Mouse (Mus musculus) ES-Bruce4 (cell line): ENCODE measurements around the gene Lrba. TPM values are rescaled to one million over a fixed set of nuclear protein-coding genes. Genes with fewer than 3 reads are reported as not detected.

Source experiments
- H3K27ac ChIP-seq: 2 replicates; pipeline ENCODE4 v1.5.1; 2012; ENCODE audit warnings: low read length, inconsistent platforms; ENCODE audit not compliant: insufficient read depth
- H3K27me3 ChIP-seq: 2 replicates; pipeline ENCODE4 v1.6.1; 2012; ENCODE audit warnings: mild to moderate bottlenecking, low read length, inconsistent platforms; ENCODE audit not compliant: control insufficient read depth, poor library complexity, insufficient read depth, severe bottlenecking
- H3K36me3 ChIP-seq: 2 replicates; pipeline ENCODE4 v1.6.1; 2012; ENCODE audit warnings: inconsistent platforms, mild to moderate bottlenecking, low read length, moderate library complexity; ENCODE audit not compliant: control insufficient read depth, poor library complexity, insufficient read depth, severe bottlenecking
- H3K4me1 ChIP-seq: one replicate; pipeline ENCODE4 v1.8.1; 2011; ENCODE audit warnings: low read length; ENCODE audit not compliant: control insufficient read depth, insufficient read depth
- H3K4me3 ChIP-seq: 2 replicates; pipeline ENCODE4 v1.5.1; 2011; ENCODE audit warnings: low read depth, mild to moderate bottlenecking, low read length
- H3K9ac ChIP-seq: 2 replicates; pipeline ENCODE4 v1.6.1; 2012; ENCODE audit warnings: low read depth, mild to moderate bottlenecking, inconsistent platforms; ENCODE audit not compliant: poor library complexity, severe bottlenecking
- H3K9me3 ChIP-seq: replicated peaks from 2 replicates; pipeline ENCODE4 v1.6.1; 2012; ENCODE audit warnings: mild to moderate bottlenecking, low read length, inconsistent platforms; ENCODE audit not compliant: control insufficient read depth, poor library complexity, insufficient read depth, severe bottlenecking
- CTCF ChIP-seq: IDR thresholded peaks from one replicate; pipeline ENCODE4 v1.8.1; 2011; ENCODE audit warnings: low read depth, low read length
- EP300 ChIP-seq: IDR thresholded peaks from 2 replicates; pipeline ENCODE4 v1.6.1; 2011; ENCODE audit warnings: low read depth, low read length; ENCODE audit not compliant: insufficient read depth
- POLR2A ChIP-seq: IDR thresholded peaks from one replicate; pipeline ENCODE4 v1.8.1; 2011; ENCODE audit warnings: low read length; ENCODE audit not compliant: insufficient read depth
- polyA plus RNA-seq: library from polyadenylated mRNA; stranded (reverse); fragments of >200 nt; gene quantifications from 2 replicates; pipeline ENCODE4 v1.2.4, GENCODE M21; 2011; ENCODE audit warnings: low read depth; ENCODE audit not compliant: missing spikeins, insufficient read depth, insufficient read length

Lrba gene
- polyA plus RNA-seq, 1 experiment: 24.5 TPM

DNA sequence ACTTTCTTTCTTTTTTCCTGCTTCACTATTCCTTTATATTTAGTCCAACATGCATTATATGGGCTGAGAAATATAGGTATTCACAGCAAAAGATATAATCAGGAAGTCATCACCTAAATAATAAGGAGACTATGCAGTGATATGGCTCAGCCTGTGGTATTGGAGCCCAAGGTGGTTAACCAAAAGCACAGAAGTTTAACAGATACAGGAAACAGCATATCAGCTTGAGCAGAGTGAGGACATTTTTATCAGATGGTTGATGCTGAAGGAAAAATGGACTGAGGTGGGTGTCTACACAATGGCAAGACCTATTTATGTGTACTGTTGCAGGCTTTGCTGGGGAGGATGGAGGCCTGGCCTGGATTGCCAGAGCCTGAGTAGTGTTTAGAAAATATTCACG, 265.5 kb downstream of the Lrba start:
- no peaks in the 10 kb centered on the region for H3K9me3 ChIP-seq
- no peaks in the 10 kb centered on the region for H3K27me3 ChIP-seq
- no peaks in the 10 kb centered on the region for H3K36me3 ChIP-seq
- no peak overlapping the region for H3K4me3 ChIP-seq
- no peak overlapping the region for H3K27ac ChIP-seq
- H3K9ac ChIP-seq: no peak overlapping the region
- H3K4me1 ChIP-seq: no peaks in the 10 kb centered on the region
- TF ChIP-seq POLR2A (no peak), EP300 (no peak), CTCF (no peak)

- H3K4me1 ChIP-seq: no peaks in the 10 kb centered on the region
- H3K27me3 ChIP-seq: no peaks in the 10 kb centered on the region
- H3K27ac ChIP-seq: no peak overlapping the region
- H3K36me3 ChIP-seq: no peaks in the 10 kb centered on the region
- no peaks in the 10 kb centered on the region for H3K9me3 ChIP-seq
- no peak overlapping the region for H3K9ac ChIP-seq
- TF ChIP-seq CTCF: no peak
- no peak for TF ChIP-seq POLR2A
- no peak for TF ChIP-seq EP300
- H3K4me3 ChIP-seq: no peak overlapping the region
Measured at GRCm38 (mm10) chr3:86500586-86500985, 276.1 kb downstream of the Lrba start.

DNA sequence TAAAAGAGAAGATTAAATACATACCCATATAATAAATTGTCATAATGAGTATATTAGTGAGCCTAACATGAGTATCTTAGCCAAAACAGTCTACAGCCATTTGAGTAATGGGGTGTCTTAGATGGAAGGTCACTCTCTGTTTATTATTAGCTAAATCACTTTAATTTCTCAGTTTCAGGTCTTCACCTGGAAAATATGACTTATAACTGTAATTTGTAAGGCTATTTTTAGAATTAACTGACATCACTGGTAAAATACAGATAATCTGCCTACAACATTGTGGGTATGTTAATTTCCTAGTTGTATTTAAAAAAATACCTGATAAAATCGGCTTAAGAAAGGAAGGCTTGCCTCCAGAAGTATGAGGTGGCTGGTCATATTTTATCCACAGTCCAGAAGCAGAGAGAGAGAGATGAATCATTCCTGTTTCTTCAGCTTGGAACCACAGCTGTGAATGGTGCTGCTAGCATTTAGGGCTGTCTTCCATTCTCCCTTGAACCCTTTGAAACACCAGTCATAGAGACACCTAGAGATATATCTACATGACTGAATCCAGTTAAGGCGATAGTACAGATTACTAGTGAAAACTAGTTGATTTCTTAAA, 294.1 kb downstream of the Lrba start:
- H3K9ac ChIP-seq: no peak overlapping the region
- no peaks in the 10 kb centered on the region for H3K9me3 ChIP-seq
- no peaks in the 10 kb centered on the region for H3K4me1 ChIP-seq
- H3K27me3 ChIP-seq: no peaks in the 10 kb centered on the region
- H3K27ac ChIP-seq: no peak overlapping the region
- no peak overlapping the region for H3K4me3 ChIP-seq
- no peaks in the 10 kb centered on the region for H3K36me3 ChIP-seq
- no peak for TF ChIP-seq CTCF
- no peak for TF ChIP-seq POLR2A
- TF ChIP-seq EP300: no peak

DNA sequence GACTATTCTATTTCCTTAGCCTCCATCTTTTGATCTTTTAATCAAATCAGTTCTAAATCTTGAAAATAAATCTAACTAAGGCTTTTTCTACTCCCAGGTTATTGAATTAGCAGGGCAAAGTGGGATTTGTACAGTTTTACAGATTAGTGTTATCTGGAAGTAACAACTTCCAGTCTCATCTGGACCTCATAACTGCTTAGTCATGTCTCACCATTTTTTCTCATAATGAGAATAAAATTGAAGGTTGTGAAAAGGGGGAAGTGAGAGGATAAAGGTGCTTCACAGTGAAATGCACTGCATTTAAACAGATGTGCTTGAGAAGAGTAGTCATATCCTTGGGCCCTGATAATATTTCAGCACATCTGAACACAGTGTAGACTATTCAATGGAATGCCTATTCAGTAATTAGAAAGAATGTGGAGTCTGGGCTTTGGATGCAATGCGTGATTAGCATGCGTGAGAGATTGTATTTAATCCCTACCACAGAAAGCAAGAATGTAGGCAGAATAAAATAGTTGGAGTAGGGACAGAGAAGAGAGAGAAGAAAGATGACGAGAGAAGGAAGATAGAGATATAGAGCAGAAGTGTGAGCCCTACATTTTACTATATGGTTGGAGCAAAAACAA, 298.5 kb downstream of the Lrba start:
- H3K27ac ChIP-seq: no peak overlapping the region
- no peak overlapping the region for H3K4me3 ChIP-seq
- no peak overlapping the region for H3K9ac ChIP-seq
- TF ChIP-seq EP300 (no peak), CTCF (no peak)
- no peaks in the 10 kb centered on the region for H3K27me3 ChIP-seq
- H3K4me1 ChIP-seq: no peaks in the 10 kb centered on the region
- H3K36me3 ChIP-seq: no peaks in the 10 kb centered on the region
- H3K9me3 ChIP-seq: no peaks in the 10 kb centered on the region

DNA sequence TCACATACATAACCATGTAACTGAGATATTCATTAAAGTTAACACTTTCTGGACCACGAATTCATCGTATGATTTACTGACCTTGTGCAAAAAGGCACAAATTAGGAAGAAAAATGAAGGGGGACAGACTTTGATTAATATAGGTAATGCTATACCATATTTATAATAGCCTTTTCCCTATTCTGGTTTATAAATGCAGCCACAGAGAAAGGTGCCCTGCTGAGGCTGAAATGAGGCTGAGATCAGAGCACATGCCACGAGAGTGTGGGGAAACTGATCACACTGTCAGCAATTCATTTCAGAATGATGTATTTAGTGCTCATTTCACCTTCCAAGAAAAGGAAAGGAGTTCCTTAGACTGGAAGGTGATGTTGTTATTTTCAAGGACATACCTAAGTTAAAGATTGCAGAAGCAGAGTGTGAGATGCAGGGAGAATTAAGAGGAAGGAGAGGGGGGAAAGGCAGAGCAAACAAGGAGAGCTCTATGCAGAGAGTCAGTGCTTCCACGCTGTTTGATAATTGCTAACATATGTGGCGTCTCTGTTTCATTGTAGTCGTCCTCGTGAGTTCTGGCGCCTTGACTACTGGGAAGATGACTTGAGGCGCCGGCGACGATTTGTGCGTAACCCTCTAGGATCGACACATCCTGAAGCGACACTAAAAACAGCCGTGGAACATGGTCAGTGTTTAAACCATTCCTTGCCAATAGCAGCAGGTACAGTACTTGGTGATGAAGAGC, 307.2 kb downstream of the Lrba start:
- H3K4me3 ChIP-seq: no peak overlapping the region
- no peaks in the 10 kb centered on the region for H3K9me3 ChIP-seq
- H3K4me1 ChIP-seq: no peaks in the 10 kb centered on the region
- no peaks in the 10 kb centered on the region for H3K36me3 ChIP-seq
- TF ChIP-seq EP300: no peak
- TF ChIP-seq POLR2A: no peak
- TF ChIP-seq CTCF: no peak
- H3K27ac ChIP-seq: no peak overlapping the region
- no peaks in the 10 kb centered on the region for H3K27me3 ChIP-seq
- H3K9ac ChIP-seq: no peak overlapping the region

- Histone ChIP-seq H3K27ac (no peak overlapping the region), H3K4me3 (no peak overlapping the region), H3K36me3 (no peaks in the 10 kb centered on the region), H3K9ac (no peak overlapping the region), H3K27me3 (no peaks in the 10 kb centered on the region), H3K9me3 (no peaks in the 10 kb centered on the region), H3K4me1 (no peaks in the 10 kb centered on the region)
- no peak for TF ChIP-seq CTCF
- TF ChIP-seq EP300: no peak
- no peak for TF ChIP-seq POLR2A
Measured at GRCm38 (mm10) chr3:86536751-86537150, 312.3 kb downstream of the Lrba start.
